Mouse (Mus musculus): ENCODE measurements around the gene Tmem150b.

The Tmem150b gene

DNA sequence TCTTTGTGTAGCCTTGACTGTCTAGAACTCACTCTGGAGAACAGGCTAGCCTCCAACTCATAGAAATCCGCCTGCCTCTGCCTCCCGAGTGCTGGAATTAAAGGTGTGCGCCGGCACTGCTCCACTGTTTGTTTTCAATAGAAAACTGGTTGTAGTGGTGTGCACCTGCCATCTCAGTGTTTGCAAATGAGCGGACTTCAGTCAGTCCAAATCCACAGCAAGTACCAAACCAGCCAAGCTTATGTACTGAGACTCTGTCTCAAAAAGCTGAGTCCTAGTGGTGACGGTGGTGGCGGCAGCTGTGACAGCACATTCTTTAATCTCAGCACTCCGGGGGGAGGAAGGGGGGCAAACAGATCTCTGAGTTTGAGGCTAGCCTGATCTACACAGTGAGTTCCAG, 56.5 kb downstream of the Tmem150b start:
- intact Hi-C loops (cut with DNase I) = no loop called here

DNA sequence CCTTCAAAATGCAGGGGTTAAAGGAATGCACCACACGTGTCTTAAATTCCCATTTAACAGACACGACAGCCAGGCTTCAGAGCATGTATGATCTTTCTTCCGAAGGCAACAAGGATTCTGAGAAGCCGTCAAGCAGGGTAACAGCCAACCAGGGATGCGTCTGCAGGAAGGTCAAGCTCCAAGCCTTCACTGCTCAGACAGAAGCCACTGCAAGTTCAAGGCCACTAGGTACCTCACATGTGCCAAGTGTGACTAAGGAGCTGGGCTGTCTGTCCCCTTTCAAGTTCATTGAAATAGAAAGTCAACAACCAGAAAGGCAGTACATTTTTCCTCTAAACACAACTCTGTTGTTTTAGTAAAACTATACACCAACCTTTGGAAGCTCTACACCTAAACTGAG, 58.2 kb downstream of the Tmem150b start:
- intact Hi-C loops (cut with DNase I) = no loop called here

DNA sequence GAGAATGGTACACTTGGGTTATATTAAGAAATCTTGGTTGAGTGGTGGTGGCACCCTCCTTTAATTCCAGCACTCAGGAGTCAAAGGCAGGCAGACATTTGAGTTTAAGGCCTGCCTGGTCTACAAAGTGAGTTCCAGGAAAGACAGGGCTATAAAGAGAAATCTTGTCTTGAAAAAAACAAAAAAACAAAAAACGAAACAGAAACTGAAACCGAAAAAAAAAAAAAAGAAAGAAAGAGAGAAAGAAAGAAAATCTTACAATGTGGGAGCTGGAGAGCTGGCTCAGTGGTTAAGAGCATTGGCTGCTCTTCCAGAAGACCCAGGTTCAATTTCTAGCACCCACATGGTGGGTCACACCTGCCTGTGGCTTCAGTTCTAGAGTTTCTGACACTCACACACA, 61.3 kb downstream of the Tmem150b start:
- intact Hi-C loops (cut with DNase I) = no loop called here

DNA sequence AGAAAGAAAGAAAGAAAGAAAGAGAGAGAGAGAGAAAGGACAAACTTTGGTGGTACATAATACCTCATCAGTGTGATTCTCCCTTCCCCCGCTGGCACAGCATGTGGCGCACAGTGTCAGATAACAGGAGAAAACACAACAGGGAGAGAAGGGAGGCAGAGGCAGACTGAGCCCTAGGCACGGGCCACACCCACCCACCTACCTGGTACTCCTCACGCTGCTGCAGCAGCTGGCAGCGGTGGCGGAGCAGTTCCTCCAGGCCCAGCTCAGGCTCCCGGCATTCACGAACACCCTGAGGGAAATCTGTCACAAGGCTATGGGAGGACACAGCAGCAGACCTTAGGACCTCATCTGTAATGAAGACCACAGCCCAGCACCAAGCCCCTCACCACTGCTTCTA, 61.9 kb downstream of the Tmem150b start:
- intact Hi-C loops (cut with DNase I) = no loop called here

DNA sequence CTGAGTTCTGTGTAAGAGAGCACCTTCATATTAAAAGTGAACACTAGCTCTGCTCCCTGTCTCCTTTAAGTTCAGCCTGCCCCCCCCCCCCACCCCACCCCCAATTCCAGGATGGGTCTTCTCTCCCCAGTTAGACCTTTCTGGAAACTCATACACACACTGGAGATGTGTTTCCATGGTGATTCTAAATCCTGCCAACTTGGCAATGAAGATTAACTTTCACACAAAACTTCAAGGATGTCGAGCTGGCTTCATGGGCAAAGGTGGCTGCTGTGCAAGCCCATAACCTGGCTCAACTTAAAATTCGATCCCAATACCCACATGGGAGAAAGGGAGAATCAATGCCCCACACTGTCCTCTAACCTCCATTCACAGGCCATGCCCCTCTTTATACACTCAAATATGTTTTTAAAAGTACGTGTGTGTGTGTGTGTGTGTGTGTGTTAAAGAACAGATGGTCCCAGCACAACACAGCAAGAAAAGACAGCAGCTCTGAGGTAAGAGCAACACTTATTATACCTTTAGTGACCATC, 65.1 kb downstream of the Tmem150b start:
- intact Hi-C loops (cut with DNase I) = no loop called here

DNA sequence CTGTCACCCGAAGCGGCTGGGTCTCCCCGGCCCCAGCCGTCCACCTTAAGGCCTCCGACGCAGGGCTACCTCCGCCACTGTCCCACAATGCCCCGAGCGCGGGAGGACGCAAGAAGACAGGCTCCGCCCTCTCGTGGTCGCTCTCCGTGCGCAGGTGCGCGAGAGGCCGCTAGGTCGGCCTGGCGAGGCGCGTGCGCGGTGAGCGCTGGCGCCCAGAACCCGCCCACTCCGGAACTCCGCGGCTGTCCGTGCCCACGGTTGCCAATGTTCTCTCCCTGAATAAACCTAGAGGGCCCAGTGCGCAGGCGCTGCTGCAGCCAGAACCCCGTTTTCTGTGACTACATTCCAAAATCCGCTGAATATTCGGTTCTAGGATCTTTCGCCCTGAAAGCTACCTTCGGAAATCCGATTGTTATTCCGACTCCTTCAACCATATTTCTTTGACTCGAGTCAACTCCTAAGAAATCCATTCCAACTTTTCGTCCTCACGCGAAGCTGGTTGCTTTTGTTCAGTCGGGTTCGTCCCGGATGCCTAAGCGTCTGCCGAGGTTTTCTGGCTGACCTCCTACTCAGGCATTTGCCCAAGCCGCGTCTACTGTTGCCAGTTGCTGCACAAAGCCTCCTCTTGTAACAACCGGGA, 66.0 kb downstream of the Tmem150b start, which contains the start of gene Ppp6r1:
TSS of gene Ppp6r1 (minus strand) at position 108 of the 640 bp plus-strand sequence.
- intact Hi-C loops (cut with DNase I) = no loop called here

DNA sequence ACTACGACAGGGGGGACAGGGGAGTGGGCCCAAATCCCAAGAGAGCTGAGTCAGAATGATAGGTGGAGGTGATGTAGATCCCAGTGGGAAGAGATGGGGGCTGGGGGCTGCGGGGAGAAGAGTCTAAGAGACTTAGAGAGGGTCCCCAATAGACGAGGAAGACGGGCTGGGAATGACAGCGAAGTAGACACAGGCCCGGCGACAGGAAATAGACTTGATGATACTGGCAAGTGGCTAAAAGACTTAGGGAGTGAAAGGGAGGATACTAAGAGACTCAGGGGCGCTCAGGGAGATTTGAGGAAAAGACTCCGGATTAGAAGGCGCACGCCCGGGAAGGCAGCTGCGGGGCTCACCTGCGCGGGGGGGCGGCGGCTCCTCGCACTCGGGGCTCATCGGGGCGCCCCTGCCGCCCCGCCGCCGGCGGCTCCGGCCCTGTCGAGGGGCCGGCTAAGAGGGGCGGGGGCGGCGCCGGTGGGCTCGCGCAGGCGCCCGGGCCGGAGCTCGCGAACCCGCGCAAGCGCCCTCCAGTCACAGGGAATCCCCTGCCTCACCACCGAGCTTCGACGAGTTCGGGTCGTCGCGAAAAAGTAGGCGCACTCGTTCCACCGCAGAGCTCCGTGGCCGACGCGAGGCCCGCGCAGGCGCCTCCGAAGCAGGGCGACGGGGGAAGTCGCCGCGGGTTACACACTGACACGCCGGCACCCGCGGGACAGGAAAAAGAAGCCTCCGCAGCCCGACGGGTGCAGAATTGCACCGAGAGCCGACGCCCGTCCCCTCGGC, 66.7 kb downstream of the Tmem150b start:
- intact Hi-C loops (cut with DNase I) = no loop called here

DNA sequence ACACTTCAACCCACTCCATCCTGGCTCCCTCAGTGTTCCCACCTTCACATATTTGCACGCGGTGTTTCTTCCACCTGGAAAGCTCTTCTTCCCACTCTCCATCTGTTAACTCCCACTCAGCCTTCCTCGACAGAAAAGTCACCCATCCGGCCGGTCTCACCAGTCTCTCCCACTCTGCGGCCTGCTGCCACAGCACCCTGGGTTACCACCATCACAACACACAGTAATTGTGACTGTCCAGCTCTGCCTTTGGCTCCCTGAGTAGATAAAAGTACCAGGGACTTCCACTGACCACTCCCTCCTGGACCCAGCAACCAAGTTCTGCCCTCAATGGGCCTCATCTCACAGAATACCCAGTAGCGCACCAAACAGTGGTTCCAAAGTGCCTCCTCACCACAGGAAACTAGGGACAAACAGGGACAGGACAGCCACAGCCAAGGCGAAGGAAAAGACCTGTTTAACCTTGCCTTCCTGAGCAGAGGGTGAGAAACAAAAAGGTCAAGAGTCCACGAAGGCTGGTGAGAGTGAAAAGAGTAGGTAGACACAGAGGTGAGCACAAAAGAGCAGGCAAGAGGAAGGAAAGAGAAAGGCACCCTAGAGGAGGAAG, 67.4 kb downstream of the Tmem150b start:
- intact Hi-C loops (cut with DNase I) = no loop called here
